Mouse (Mus musculus) heart, embryonic 14.5 days (tissue): Measurements from ENCODE around the gene Txlnb. TPM values are rescaled to one million over a fixed set of nuclear protein-coding genes. Genes with fewer than 3 reads are reported as not detected.

Source experiments
- ATAC-seq: fragments of 200-750 bp; cut with Nextera tagmentation; 2 replicates; pipeline ENCODE4 v1.8.0; 2017; ENCODE audit warnings: low read depth, moderate TSS enrichment; ENCODE audit not compliant: insufficient number of reproducible peaks, insufficient read depth, low FRiP score
- H3K27ac ChIP-seq, 2 experiments: fragments of 200-500 bp in 1 of 2; fragments of 300-500 bp in 1 of 2; sonication (generic) in 1 of 2; replicated peaks in 1 of 2; 2 replicates each; pipeline ENCODE4 v1.5.1; 2012 to 2014; ENCODE audit warnings: low read depth in 2 of 2, low read length in 2 of 2, control low read depth in 1 of 2, mild to moderate bottlenecking in 1 of 2, mixed read lengths in 1 of 2; ENCODE audit not compliant: control insufficient read depth in 1 of 2, insufficient read depth in 1 of 2
- H3K27me3 ChIP-seq: fragments of 300-500 bp; sonication (generic); 2 replicates; pipeline ENCODE4 v1.6.1; 2014; ENCODE audit warnings: mild to moderate bottlenecking, low read length, control low read depth; ENCODE audit not compliant: control insufficient read depth, insufficient read depth
- H3K36me3 ChIP-seq: fragments of 300-500 bp; sonication (generic); 2 replicates; pipeline ENCODE4 v1.6.1; 2014; ENCODE audit warnings: mild to moderate bottlenecking, control low read depth, low read length, mixed read lengths; ENCODE audit not compliant: control insufficient read depth, insufficient read depth
- H3K4me1 ChIP-seq, 2 experiments: fragments of 200-500 bp in 1 of 2; fragments of 300-500 bp in 1 of 2; sonication (generic) in 1 of 2; 2 replicates each; pipeline ENCODE4 v1.6.1; 2012 to 2014; ENCODE audit warnings: low read length in 2 of 2, control low read depth in 1 of 2, mixed read lengths in 1 of 2; ENCODE audit not compliant: control insufficient read depth in 2 of 2, insufficient read depth in 2 of 2
- H3K4me2 ChIP-seq: fragments of 300-500 bp; sonication (generic); 2 replicates; pipeline ENCODE4 v1.6.1; 2014; ENCODE audit warnings: mild to moderate bottlenecking, low read length
- H3K4me3 ChIP-seq, 2 experiments: fragments of 200-500 bp in 1 of 2; fragments of 300-500 bp in 1 of 2; sonication (generic) in 1 of 2; 2 replicates each; pipeline ENCODE4 v1.5.1; 2012 to 2014; ENCODE audit warnings: low read length in 2 of 2, mild to moderate bottlenecking in 2 of 2, control low read depth in 1 of 2, low read depth in 1 of 2, moderate library complexity in 1 of 2; ENCODE audit not compliant: control insufficient read depth in 1 of 2, insufficient read depth in 1 of 2
- H3K9ac ChIP-seq: fragments of 300-500 bp; sonication (generic); 2 replicates; pipeline ENCODE4 v1.6.1; 2014; ENCODE audit warnings: mild to moderate bottlenecking, low read length
- H3K9me3 ChIP-seq: fragments of 300-500 bp; sonication (generic); 2 replicates; pipeline ENCODE4 v1.6.1; 2016; ENCODE audit warnings: low read length, control low read depth; ENCODE audit not compliant: control insufficient read depth
- WGBS: fragments of 180-500 bp; shearing (Covaris S2); extraction: QIAGEN DNeasy Blood & Tissue Kit; methylation state at CpG from one replicate; pipeline ENCODE4 v1.1.7; 2014; 5-methylcytosine and 5-hydroxymethylcytosine counted together
- polyA plus RNA-seq: library from polyadenylated mRNA; unstranded; fragments of >200 nt; fragmentation: Nextera tagmentation; extraction: Ambion mirVana; gene quantifications from 2 replicates; pipeline ENCODE4 v1.2.1, GENCODE M21; 2014

The Txlnb gene
- polyA plus RNA-seq, 1 experiment from 2014 or later: 46.8 TPM

GRCm38 (mm10) chr10:17880724-17881123, 84.7 kb downstream of the Txlnb start:
- Histone ChIP-seq H3K27me3 (no peaks in the 10 kb centered on the region), H3K9ac (no peak overlapping the region), H3K36me3 (no peaks in the 10 kb centered on the region), H3K4me1 (no peaks in the 10 kb centered on the region), H3K4me3 (no peak overlapping the region), H3K9me3 (no peaks in the 10 kb centered on the region), H3K27ac (no peak overlapping the region), H3K4me2 (no peak overlapping the region)
- ATAC-seq: no peak
- WGBS: 77% methylated on average over 2 of the region's 2 CpGs

Other genes with a start within 250 kb of the Txlnb start
- gene Cited2, start 73.0 kb upstream of the Txlnb start, polyA plus RNA-seq: 34.8 and 37.2 TPM in 2 replicates
- gene Heca, start 151.8 kb downstream of the Txlnb start, polyA plus RNA-seq: 6.1 and 6.4 TPM in 2 replicates
- gene Abracl, start 227.1 kb downstream of the Txlnb start, polyA plus RNA-seq: 182 and 186 TPM in 2 replicates